Mouse (Mus musculus): Measurements from ENCODE around the gene Prr36. TPM values are rescaled to one million over a fixed set of nuclear protein-coding genes. Genes with fewer than 3 reads are reported as not detected.

Prr36 gene
- polyA plus RNA-seq, 1 experiment, result 0.18 TPM

GRCm38 (mm10) chr8:4213210-4214005 is 3.9 kb downstream of the Prr36 start:
- Histone ChIP-seq H3K27me3 (ENCODE audit: control insufficient read depth, insufficient read depth, insufficient read length) (peaks cover 10% of the 10 kb centered on the region), H3K79me3 (ENCODE audit: low read depth) (no peaks in the 10 kb centered on the region), H3ac (ENCODE audit: control insufficient read depth, insufficient read length, low read depth) (no peak overlapping the region), H3K4me3 (ENCODE audit: insufficient read depth, poor library complexity, severe bottlenecking) (no peak overlapping the region), H3K79me2 (ENCODE audit: control insufficient read depth, insufficient read depth) (no peaks in the 10 kb centered on the region), H3K36me3 (ENCODE audit: control insufficient read depth, insufficient read depth) (no peaks in the 10 kb centered on the region)
- no peak for TF ChIP-seq FOSL1 (IDR thresholded peaks at IDR 0.05; ENCODE audit: insufficient read depth, low read length, poor library complexity, severe bottlenecking)
- TF ChIP-seq MYOD1 (IDR thresholded peaks at IDR 0.05; ENCODE audit: control insufficient read depth, insufficient read length, low read depth), result no peak
- no peak for TF ChIP-seq MYOG (IDR thresholded peaks at IDR 0.05; ENCODE audit: control insufficient read depth, extremely low read depth, insufficient read length)
- TF ChIP-seq USF1 (IDR thresholded peaks at IDR 0.05; ENCODE audit: low read depth), result no peak
- TF ChIP-seq CTCF (IDR thresholded peaks at IDR 0.05; ENCODE audit: control insufficient read depth, insufficient read depth, insufficient read length), result no peak
- TF ChIP-seq MAX (IDR thresholded peaks at IDR 0.05), result no peak
- TF ChIP-seq CEBPB (IDR thresholded peaks at IDR 0.05; ENCODE audit: low read depth), result no peak

GRCm38 (mm10) chr8:4212809-4213209 is 4.5 kb downstream of the Prr36 start:
- H3ac ChIP-seq (ENCODE audit: control insufficient read depth, insufficient read length, low read depth), result no peak overlapping the region
- no peak for TF ChIP-seq MYOG (IDR thresholded peaks at IDR 0.05; ENCODE audit: control insufficient read depth, extremely low read depth, insufficient read length)
- TF ChIP-seq FOSL1 (IDR thresholded peaks at IDR 0.05; ENCODE audit: insufficient read depth, low read length, poor library complexity, severe bottlenecking), result no peak
- TF ChIP-seq CTCF (IDR thresholded peaks at IDR 0.05; ENCODE audit: control insufficient read depth, insufficient read depth, insufficient read length), result no peak
- TF ChIP-seq CEBPB (IDR thresholded peaks at IDR 0.05; ENCODE audit: low read depth), result no peak
- no peak for TF ChIP-seq MAX (IDR thresholded peaks at IDR 0.05)
- TF ChIP-seq USF1 (IDR thresholded peaks at IDR 0.05; ENCODE audit: low read depth), result no peak
- TF ChIP-seq MYOD1 (IDR thresholded peaks at IDR 0.05; ENCODE audit: control insufficient read depth, insufficient read length, low read depth), result no peak

GRCm38 (mm10) chr8:4211097-4211496 is 6.2 kb downstream of the Prr36 start:
- H3K79me2 ChIP-seq (ENCODE audit: control insufficient read depth, insufficient read depth), result no peaks in the 10 kb centered on the region
- H3K79me3 ChIP-seq (ENCODE audit: low read depth), result no peaks in the 10 kb centered on the region
- H3ac ChIP-seq (ENCODE audit: control insufficient read depth, insufficient read length, low read depth), result no peak overlapping the region
- H3K4me3 ChIP-seq (ENCODE audit: insufficient read depth, poor library complexity, severe bottlenecking), result no peak overlapping the region
- peaks cover under 1% of the 10 kb centered on the region for H3K27me3 ChIP-seq (ENCODE audit: control insufficient read depth, insufficient read depth, insufficient read length)
- TF ChIP-seq CTCF (IDR thresholded peaks at IDR 0.05; ENCODE audit: control insufficient read depth, insufficient read depth, insufficient read length) (no peak), FOSL1 (IDR thresholded peaks at IDR 0.05; ENCODE audit: insufficient read depth, low read length, poor library complexity, severe bottlenecking) (no peak), USF1 (IDR thresholded peaks at IDR 0.05; ENCODE audit: low read depth) (no peak), MYOG (IDR thresholded peaks at IDR 0.05; ENCODE audit: control insufficient read depth, extremely low read depth, insufficient read length) (no peak), MYOD1 (IDR thresholded peaks at IDR 0.05; ENCODE audit: control insufficient read depth, insufficient read length, low read depth) (no peak), CEBPB (IDR thresholded peaks at IDR 0.05; ENCODE audit: low read depth) (no peak), MAX (IDR thresholded peaks at IDR 0.05) (no peak)
- H3K36me3 ChIP-seq (ENCODE audit: control insufficient read depth, insufficient read depth), result no peaks in the 10 kb centered on the region

More at GRCm38 (mm10) chr8:4212809-4213209, 4.5 kb downstream of the Prr36 start:
- no peaks in the 10 kb centered on the region for H3K36me3 ChIP-seq (ENCODE audit: control insufficient read depth, insufficient read depth)
- no peak overlapping the region for H3K4me3 ChIP-seq (ENCODE audit: insufficient read depth, poor library complexity, severe bottlenecking)
- H3K27me3 ChIP-seq (ENCODE audit: control insufficient read depth, insufficient read depth, insufficient read length), result peaks cover 10% of the 10 kb centered on the region
- no peaks in the 10 kb centered on the region for H3K79me3 ChIP-seq (ENCODE audit: low read depth)
- H3K79me2 ChIP-seq (ENCODE audit: control insufficient read depth, insufficient read depth), result no peaks in the 10 kb centered on the region

- Histone ChIP-seq H3K79me2 (ENCODE audit: control insufficient read depth, insufficient read depth) (no peaks in the 10 kb centered on the region), H3K4me3 (ENCODE audit: insufficient read depth, poor library complexity, severe bottlenecking) (no peak overlapping the region), H3K36me3 (ENCODE audit: control insufficient read depth, insufficient read depth) (no peaks in the 10 kb centered on the region), H3ac (ENCODE audit: control insufficient read depth, insufficient read length, low read depth) (no peak overlapping the region), H3K27me3 (ENCODE audit: control insufficient read depth, insufficient read depth, insufficient read length) (no peaks in the 10 kb centered on the region), H3K79me3 (ENCODE audit: low read depth) (no peaks in the 10 kb centered on the region)
- TF ChIP-seq MYOD1 (IDR thresholded peaks at IDR 0.05; ENCODE audit: control insufficient read depth, insufficient read length, low read depth) (no peak), CTCF (IDR thresholded peaks at IDR 0.05; ENCODE audit: control insufficient read depth, insufficient read depth, insufficient read length) (no peak), CEBPB (IDR thresholded peaks at IDR 0.05; ENCODE audit: low read depth) (no peak), MYOG (IDR thresholded peaks at IDR 0.05; ENCODE audit: control insufficient read depth, extremely low read depth, insufficient read length) (no peak), FOSL1 (IDR thresholded peaks at IDR 0.05; ENCODE audit: insufficient read depth, low read length, poor library complexity, severe bottlenecking) (no peak), MAX (IDR thresholded peaks at IDR 0.05) (no peak), USF1 (IDR thresholded peaks at IDR 0.05; ENCODE audit: low read depth) (no peak)
Observed at GRCm38 (mm10) chr8:4207016-4207350, 10.3 kb downstream of the Prr36 start.

GRCm38 (mm10) chr8:4206182-4207015 is 10.9 kb downstream of the Prr36 start:
- Histone ChIP-seq H3K79me3 (ENCODE audit: low read depth) (no peaks in the 10 kb centered on the region), H3ac (ENCODE audit: control insufficient read depth, insufficient read length, low read depth) (no peak overlapping the region), H3K27me3 (ENCODE audit: control insufficient read depth, insufficient read depth, insufficient read length) (no peaks in the 10 kb centered on the region), H3K4me3 (ENCODE audit: insufficient read depth, poor library complexity, severe bottlenecking) (no peak overlapping the region), H3K36me3 (ENCODE audit: control insufficient read depth, insufficient read depth) (no peaks in the 10 kb centered on the region), H3K79me2 (ENCODE audit: control insufficient read depth, insufficient read depth) (no peaks in the 10 kb centered on the region)
- no peak for TF ChIP-seq MYOD1 (IDR thresholded peaks at IDR 0.05; ENCODE audit: control insufficient read depth, insufficient read length, low read depth)
- no peak for TF ChIP-seq FOSL1 (IDR thresholded peaks at IDR 0.05; ENCODE audit: insufficient read depth, low read length, poor library complexity, severe bottlenecking)
- TF ChIP-seq MAX (IDR thresholded peaks at IDR 0.05), result no peak
- TF ChIP-seq USF1 (IDR thresholded peaks at IDR 0.05; ENCODE audit: low read depth), result no peak
- TF ChIP-seq CEBPB (IDR thresholded peaks at IDR 0.05; ENCODE audit: low read depth), result no peak
- TF ChIP-seq MYOG (IDR thresholded peaks at IDR 0.05; ENCODE audit: control insufficient read depth, extremely low read depth, insufficient read length), result no peak
- TF ChIP-seq CTCF (IDR thresholded peaks at IDR 0.05; ENCODE audit: control insufficient read depth, insufficient read depth, insufficient read length), result no peak

Measured in C2C12 (cell line).